Mouse (Mus musculus) lung, postnatal 0 days (tissue): ENCODE data around the gene Arhgap19.

Source experiments
- CTCF ChIP-seq: IDR thresholded peaks from 2 replicates; pipeline ENCODE4 v1.5.1; 2016; ENCODE audit warnings: antibody characterized with exemption, mild to moderate bottlenecking
- EP300 ChIP-seq: IDR thresholded peaks from 2 replicates; pipeline ENCODE4 v1.6.1; 2016; ENCODE audit warnings: antibody characterized with exemption, mild to moderate bottlenecking, control low read depth

- TF ChIP-seq CTCF, result no peak
- no peak for TF ChIP-seq EP300
These were observed 42.1 kb downstream of the Arhgap19 start for GRCm38 (mm10) chr19:41759765-41760164.
